Mouse (Mus musculus): ENCODE measurements at regions not wholly inside any gene's neighbourhood (a gene's known extent, or its start where the extent isn't known, plus 50 kb on each side); places are given as distances from the start of the nearest gene placed in this dataset.

DNA sequence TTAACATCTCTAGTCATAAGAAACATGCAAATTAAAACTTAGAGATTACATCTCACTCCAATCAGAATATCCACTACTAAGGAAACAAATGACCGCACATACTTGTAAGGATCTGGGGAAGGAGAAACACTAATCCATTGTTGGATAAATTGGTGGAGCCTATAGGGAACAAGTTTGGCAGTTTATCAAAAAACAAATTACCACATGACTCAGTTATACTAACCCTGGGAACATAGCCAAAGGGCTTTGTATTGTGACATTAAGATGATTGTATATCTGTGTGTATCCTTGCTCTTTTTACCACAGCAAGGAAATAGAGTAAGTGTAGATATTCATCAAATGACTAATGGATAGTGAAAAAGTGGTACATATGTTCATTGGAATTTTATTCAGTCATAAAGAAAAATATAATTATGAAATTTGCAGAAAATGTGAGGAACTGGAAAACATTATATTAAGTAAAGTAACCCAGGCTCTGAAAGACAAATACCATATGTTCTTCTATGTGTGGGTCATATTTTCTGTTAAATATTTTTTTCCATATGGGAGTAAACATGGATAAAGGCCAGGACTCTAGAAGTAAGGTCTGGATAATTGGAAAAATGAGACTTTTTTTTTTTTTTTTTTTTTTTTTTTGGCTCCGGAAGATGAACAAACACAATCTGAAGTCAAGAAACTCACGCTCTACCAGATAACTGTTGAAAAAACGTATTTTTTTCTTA lies 430.6 kb downstream of the Dmac1 start:
- no peak overlapping the region for H3K4me2 ChIP-seq (ENCODE audit: low read depth, low read length)
- H3K9me3 ChIP-seq (ENCODE audit: control insufficient read depth, low read length), result no peaks in the 10 kb centered on the region
- no peaks in the 10 kb centered on the region for H3K4me1 ChIP-seq (ENCODE audit: control insufficient read depth, insufficient read depth, low read length)
- ATAC-seq (ENCODE audit: low read depth) (peak; percentile 83), DNase-seq (ENCODE audit: low spot score) (peak; percentile 94)
- no peaks in the 10 kb centered on the region for H3K36me3 ChIP-seq (ENCODE audit: control insufficient read depth, insufficient read depth, low read length)
- 41% methylated on average over 4 of the region's 4 CpGs for WGBS
- H3K9ac ChIP-seq (ENCODE audit: low read depth, low read length), result no peak overlapping the region
- no peak overlapping the region for H3K4me3 ChIP-seq (ENCODE audit: low read depth, low read length)
- no peaks in the 10 kb centered on the region for H3K27me3 ChIP-seq (replicated peaks; ENCODE audit: control insufficient read depth, insufficient read depth, low read length)
- H3K27ac ChIP-seq (replicated peaks; ENCODE audit: low read depth, low read length), result no peak overlapping the region

DNA sequence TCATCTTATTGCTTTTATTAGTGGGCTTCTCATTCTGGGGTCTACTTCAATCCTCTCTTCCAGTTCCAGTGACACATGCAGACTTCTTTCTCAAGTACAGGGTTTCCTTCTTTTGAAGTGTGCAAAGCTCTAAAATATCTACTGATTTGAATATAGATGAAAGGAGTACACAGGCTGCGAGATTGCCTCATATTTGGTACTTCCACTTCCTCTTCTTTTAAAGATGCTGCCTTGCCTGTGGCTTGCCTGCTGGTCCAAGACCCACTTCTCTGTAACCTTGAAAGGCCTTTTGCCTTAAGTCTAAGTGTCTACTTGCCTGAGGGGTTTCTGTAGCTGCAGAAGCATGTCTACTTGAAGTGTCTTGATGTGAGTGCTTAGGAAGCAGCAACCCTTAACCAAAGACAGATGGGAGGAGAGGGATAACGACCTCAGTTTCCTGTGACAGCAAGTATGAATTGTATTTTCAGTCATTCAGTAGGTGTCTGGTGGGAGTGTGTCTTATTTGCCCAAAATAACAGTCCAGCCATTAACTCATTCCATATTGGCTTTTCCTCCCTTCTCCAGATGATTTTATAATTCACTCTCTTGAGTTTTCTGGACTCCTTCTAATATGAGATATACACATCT lies 479.8 kb downstream of the Dmac1 start:
- no peak overlapping the region for H3K4me3 ChIP-seq (ENCODE audit: low read depth, low read length)
- DNase-seq (ENCODE audit: low spot score) (no peak), ATAC-seq (ENCODE audit: low read depth) (no peak)
- WGBS, result 28% methylated on average over 2 of the region's 2 CpGs
- no peak overlapping the region for H3K27ac ChIP-seq (replicated peaks; ENCODE audit: low read depth, low read length)
- no peaks in the 10 kb centered on the region for H3K9me3 ChIP-seq (ENCODE audit: control insufficient read depth, low read length)
- H3K4me2 ChIP-seq (ENCODE audit: low read depth, low read length), result no peak overlapping the region
- H3K27me3 ChIP-seq (replicated peaks; ENCODE audit: control insufficient read depth, insufficient read depth, low read length), result no peaks in the 10 kb centered on the region
- no peaks in the 10 kb centered on the region for H3K36me3 ChIP-seq (ENCODE audit: control insufficient read depth, insufficient read depth, low read length)
- no peak overlapping the region for H3K9ac ChIP-seq (ENCODE audit: low read depth, low read length)
- H3K4me1 ChIP-seq (ENCODE audit: control insufficient read depth, insufficient read depth, low read length), result no peaks in the 10 kb centered on the region

DNA sequence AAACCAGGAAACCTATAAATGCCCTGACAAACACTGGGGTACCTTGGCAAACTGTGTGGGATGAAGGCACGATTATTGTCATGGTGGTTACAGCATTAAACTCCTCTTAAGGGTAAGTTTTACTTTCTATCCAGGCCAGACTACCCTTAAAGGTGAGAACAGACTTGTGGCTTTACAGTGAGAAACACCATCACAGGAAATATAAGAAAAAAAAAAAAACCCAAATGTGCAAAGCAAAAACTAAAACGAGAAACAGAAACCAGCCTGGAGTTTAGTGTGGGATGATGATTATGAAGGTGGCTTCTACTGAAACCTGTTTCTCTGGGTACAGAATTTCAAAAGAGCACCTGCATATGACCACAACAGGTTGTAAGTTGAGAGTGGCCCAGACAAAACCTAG lies 480.6 kb downstream of the Dmac1 start:
- 61% methylated on average over 2 of the region's 2 CpGs for WGBS
- H3K36me3 ChIP-seq (ENCODE audit: control insufficient read depth, insufficient read depth, low read length), result no peaks in the 10 kb centered on the region
- DNase-seq (ENCODE audit: low spot score) (no peak), ATAC-seq (ENCODE audit: low read depth) (no peak)
- H3K9me3 ChIP-seq (ENCODE audit: control insufficient read depth, low read length), result no peaks in the 10 kb centered on the region
- H3K4me1 ChIP-seq (ENCODE audit: control insufficient read depth, insufficient read depth, low read length), result no peaks in the 10 kb centered on the region
- no peak overlapping the region for H3K9ac ChIP-seq (ENCODE audit: low read depth, low read length)
- no peak overlapping the region for H3K4me2 ChIP-seq (ENCODE audit: low read depth, low read length)
- no peaks in the 10 kb centered on the region for H3K27me3 ChIP-seq (replicated peaks; ENCODE audit: control insufficient read depth, insufficient read depth, low read length)
- no peak overlapping the region for H3K4me3 ChIP-seq (ENCODE audit: low read depth, low read length)
- no peak overlapping the region for H3K27ac ChIP-seq (replicated peaks; ENCODE audit: low read depth, low read length)

GRCm38 (mm10) chr4:74796676-74797075 lies 481.4 kb downstream of the Dmac1 start:
- H3K9me3 ChIP-seq (ENCODE audit: control insufficient read depth, low read length), result no peaks in the 10 kb centered on the region
- no peak; the same call in 1 of the 2 replicates for ATAC-seq (ENCODE audit: low read depth)
- H3K4me1 ChIP-seq (ENCODE audit: control insufficient read depth, insufficient read depth, low read length), result no peaks in the 10 kb centered on the region
- H3K4me2 ChIP-seq (ENCODE audit: low read depth, low read length), result no peak overlapping the region
- no peak overlapping the region for H3K27ac ChIP-seq (replicated peaks; ENCODE audit: low read depth, low read length)
- H3K9ac ChIP-seq (ENCODE audit: low read depth, low read length), result no peak overlapping the region
- no peaks in the 10 kb centered on the region for H3K36me3 ChIP-seq (ENCODE audit: control insufficient read depth, insufficient read depth, low read length)
- DNase-seq (ENCODE audit: low spot score), result peak; percentile 53
- H3K4me3 ChIP-seq (ENCODE audit: low read depth, low read length), result no peak overlapping the region
- no peaks in the 10 kb centered on the region for H3K27me3 ChIP-seq (replicated peaks; ENCODE audit: control insufficient read depth, insufficient read depth, low read length)

DNA sequence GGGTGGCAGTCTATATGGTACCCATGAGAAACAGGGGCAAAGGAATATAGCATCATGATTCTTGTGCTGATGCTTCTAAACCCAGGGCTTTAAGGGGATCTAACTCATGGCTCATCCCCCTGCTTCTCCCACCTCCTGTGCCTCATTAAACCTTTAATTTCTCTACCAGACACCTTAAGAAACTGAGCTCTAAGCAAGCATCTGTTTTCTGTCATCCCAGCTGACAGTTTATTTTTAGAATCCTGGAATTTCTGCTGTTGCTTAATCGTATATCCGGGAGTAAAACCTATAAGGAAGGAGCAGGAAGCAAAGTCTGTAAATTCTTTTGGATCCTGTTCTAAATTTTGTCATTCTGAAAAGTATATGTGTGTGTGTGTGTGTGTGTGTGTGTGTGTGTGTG lies 505.7 kb downstream of the Kdm4c start:
- WGBS, result 21% methylated on average over 2 of the region's 2 CpGs
- Histone ChIP-seq H3K4me3 (ENCODE audit: low read depth, low read length) (no peak overlapping the region), H3K27me3 (replicated peaks; ENCODE audit: control insufficient read depth, insufficient read depth, low read length) (no peaks in the 10 kb centered on the region), H3K27ac (replicated peaks; ENCODE audit: low read depth, low read length) (0 out of 2 replicates have a peak overlapping the region, but pooled peaks have one; percentile 10), H3K4me2 (ENCODE audit: low read depth, low read length) (no peak overlapping the region), H3K4me1 (ENCODE audit: control insufficient read depth, insufficient read depth, low read length) (no peaks in the 10 kb centered on the region), H3K9ac (ENCODE audit: low read depth, low read length) (no peak overlapping the region), H3K9me3 (ENCODE audit: control insufficient read depth, low read length) (no peaks in the 10 kb centered on the region), H3K36me3 (ENCODE audit: control insufficient read depth, insufficient read depth, low read length) (no peaks in the 10 kb centered on the region)
- DNase-seq (ENCODE audit: low spot score), result peak; percentile 58
- ATAC-seq (ENCODE audit: low read depth), result no peak

GRCm38 (mm10) chr4:74739642-74740041 lies 497.3 kb downstream of the Kdm4c start:
- Histone ChIP-seq H3K4me3 (ENCODE audit: low read depth, low read length) (no peak overlapping the region), H3K27me3 (replicated peaks; ENCODE audit: control insufficient read depth, insufficient read depth, low read length) (no peaks in the 10 kb centered on the region), H3K4me1 (ENCODE audit: control insufficient read depth, insufficient read depth, low read length) (no peaks in the 10 kb centered on the region), H3K27ac (replicated peaks; ENCODE audit: low read depth, low read length) (no peak overlapping the region), H3K9ac (ENCODE audit: low read depth, low read length) (no peak overlapping the region), H3K36me3 (ENCODE audit: control insufficient read depth, insufficient read depth, low read length) (no peaks in the 10 kb centered on the region), H3K4me2 (ENCODE audit: low read depth, low read length) (no peak overlapping the region), H3K9me3 (ENCODE audit: control insufficient read depth, low read length) (peaks cover 11% of the 10 kb centered on the region)
- no peak for ATAC-seq (ENCODE audit: low read depth)
- WGBS, result 51% methylated on average over 2 of the region's 2 CpGs
- no peak for DNase-seq (ENCODE audit: low spot score)

Data from embryonic facial prominence, embryonic 14.5 days (tissue).